In genomic region chr5:24365528-24365927, GRCm38 (mm10) we compare ENCODE assay signal across 11 mouse cellular contexts. TPM values are rescaled to one million over a fixed set of nuclear protein-coding genes. Genes with fewer than 3 reads are reported as not detected.
DNase-seq lines count a peak whose midpoint lies in the region; ATAC-seq and TF ChIP-seq lines count a peak whose summit lies in the region.
"Had no signal": no experiment of that assay in that cellular context is flagged by ENCODE, and none has a peak within 500 bp of the region (broad histone marks: within the 10 kb centered on the region; RNA-seq: fewer than 3 reads in every experiment).

No protein-coding gene starts in this region.

- TF ChIP-seq CTCF in lung, embryonic 14.5 days (IDR thresholded peaks at IDR 0.05; ENCODE audit: low read depth), result no peak

- H3K4me3 ChIP-seq in forebrain, embryonic 10.5 days, result peak overlapping the region; percentile 21; the same call in 1 of the 2 replicates
- H3K4me3 ChIP-seq in forebrain, embryonic 13.5 days, result no peak overlapping the region
- H3K4me3 ChIP-seq in lung, embryonic 14.5 days (ENCODE audit: low read depth, low read length), result peak overlapping the region; percentile 23; the same call in 1 of the 2 replicates
- H3K4me3 ChIP-seq in heart, embryonic 15.5 days, result peak overlapping the region; percentile 48
- H3K4me3 ChIP-seq in liver, embryonic 12.5 days, result peak overlapping the region; percentile 2; the same call in 1 of the 2 replicates

- H3K27me3 ChIP-seq in forebrain, embryonic 10.5 days (ENCODE audit: poor library complexity, severe bottlenecking), result no peaks in the 10 kb centered on the region
- H3K27me3 ChIP-seq in forebrain, embryonic 13.5 days, result no peaks in the 10 kb centered on the region
- no peaks in the 10 kb centered on the region for H3K27me3 ChIP-seq in lung, embryonic 14.5 days (ENCODE audit: insufficient read depth, low read length)
- H3K27me3 ChIP-seq in heart, embryonic 15.5 days, result no peaks in the 10 kb centered on the region
- H3K27me3 ChIP-seq in liver, embryonic 12.5 days (replicated peaks), result peaks cover 75% of the 10 kb centered on the region

- H3K27ac ChIP-seq in forebrain, embryonic 10.5 days, result 0 out of 2 replicates have a peak overlapping the region, but pooled peaks have one; percentile 27
- H3K27ac ChIP-seq in forebrain, embryonic 13.5 days, result no peak overlapping the region
- H3K27ac ChIP-seq in lung, embryonic 14.5 days (ENCODE audit: low read depth), result peak overlapping the region; percentile 19; the same call in 1 of the 2 replicates
- H3K27ac ChIP-seq in heart, embryonic 15.5 days, result peak overlapping the region; percentile 79
- no peak overlapping the region for H3K27ac ChIP-seq in liver, embryonic 12.5 days

- no peak overlapping the region for H3K9ac ChIP-seq in forebrain, embryonic 13.5 days
- H3K9ac ChIP-seq in lung, embryonic 14.5 days, result no peak overlapping the region
- H3K9ac ChIP-seq in heart, embryonic 15.5 days, result peak overlapping the region; percentile 52
- no peak overlapping the region for H3K9ac ChIP-seq in liver, embryonic 12.5 days
- H3K9ac ChIP-seq: forebrain, postnatal 0 days had no signal

- peaks cover 22% of the 10 kb centered on the region for H3K4me1 ChIP-seq in forebrain, embryonic 10.5 days
- H3K4me1 ChIP-seq in forebrain, embryonic 13.5 days, result 0 out of 2 replicates have a peak, but pooled peaks cover 7% of the 10 kb centered on the region
- H3K4me1 ChIP-seq in lung, embryonic 14.5 days (ENCODE audit: insufficient read depth), result no peaks in the 10 kb centered on the region
- peaks cover 11% of the 10 kb centered on the region for H3K4me1 ChIP-seq in heart, embryonic 15.5 days (replicated peaks)
- peaks cover 12% of the 10 kb centered on the region; the same call in 1 of the 2 replicates for H3K4me1 ChIP-seq in liver, embryonic 12.5 days

- DNase-seq in forebrain, embryonic 10.5 days (ENCODE audit: extremely low spot score, low spot score), result no peak
- DNase-seq in lung, embryonic 14.5 days, result peak; percentile 34
- DNase-seq in lung, postnatal 36 days, result no peak
- no peak for DNase-seq in ovary, adult 18-20 months (ENCODE audit: low spot score)
- DNase-seq in MN1 (ENCODE audit: low spot score), result no peak
- DNase-seq: forebrain, postnatal 0 days; retina, postnatal 1 day had no signal

- H3K4me2 ChIP-seq in forebrain, embryonic 13.5 days, result no peak overlapping the region
- H3K4me2 ChIP-seq in lung, embryonic 14.5 days, result peak overlapping the region; percentile 46
- H3K4me2 ChIP-seq in heart, embryonic 15.5 days, result peak overlapping the region; percentile 49
- H3K4me2 ChIP-seq in liver, embryonic 12.5 days, result 0 out of 2 replicates have a peak overlapping the region, but pooled peaks have one; percentile 1

- no peaks in the 10 kb centered on the region for H3K36me3 ChIP-seq in forebrain, embryonic 10.5 days (replicated peaks)
- no peaks in the 10 kb centered on the region for H3K36me3 ChIP-seq in forebrain, embryonic 13.5 days (ENCODE audit: poor library complexity, severe bottlenecking)
- no peaks in the 10 kb centered on the region for H3K36me3 ChIP-seq in lung, embryonic 14.5 days (ENCODE audit: insufficient read depth)
- no peaks in the 10 kb centered on the region for H3K36me3 ChIP-seq in heart, embryonic 15.5 days
- H3K36me3 ChIP-seq in liver, embryonic 12.5 days, result no peaks in the 10 kb centered on the region

- 51% methylated on average over 5 of the region's 5 CpGs for WGBS in forebrain, embryonic 10.5 days
- 73% methylated on average over 5 of the region's 5 CpGs for WGBS in forebrain, embryonic 13.5 days
- WGBS in lung, embryonic 14.5 days, result 17% methylated on average over 5 of the region's 5 CpGs
- WGBS in heart, embryonic 15.5 days, result 12% methylated on average over 5 of the region's 5 CpGs
- WGBS in liver, embryonic 12.5 days (ENCODE audit: insufficient replicate concordance), result 6% methylated on average over 5 of the region's 5 CpGs

- no peak for ATAC-seq in forebrain, embryonic 13.5 days
- ATAC-seq in lung, embryonic 14.5 days (ENCODE audit: insufficient read depth), result peak; percentile 33; the same call in 1 of the 2 replicates
- peak; percentile 47; the same call in 1 of the 2 replicates for ATAC-seq in heart, embryonic 15.5 days (replicated peaks; ENCODE audit: insufficient number of reproducible peaks, insufficient read depth, low FRiP score, low read depth)
- ATAC-seq in liver, embryonic 12.5 days, result no peak
- ATAC-seq: forebrain, postnatal 0 days; Patski had no signal

- no peaks in the 10 kb centered on the region for H3K9me3 ChIP-seq in forebrain, embryonic 10.5 days
- no peaks in the 10 kb centered on the region for H3K9me3 ChIP-seq in forebrain, embryonic 13.5 days (replicated peaks)
- H3K9me3 ChIP-seq in lung, embryonic 14.5 days (ENCODE audit: low read depth, low read length), result no peaks in the 10 kb centered on the region
- no peaks in the 10 kb centered on the region for H3K9me3 ChIP-seq in heart, embryonic 15.5 days (replicated peaks)
- no peaks in the 10 kb centered on the region for H3K9me3 ChIP-seq in liver, embryonic 12.5 days (replicated peaks)

RNA-seq across cellular contexts. Expression of gene Nos3, which starts 0.9 kb away (rescaled TPM):
- 7.6 and 8.1 TPM in 2 replicates for polyA plus RNA-seq in forebrain, embryonic 10.5 days (2016; fragmentation: Nextera tagmentation; extraction: Ambion mirVana)
- polyA plus RNA-seq in forebrain, embryonic 13.5 days (2015; fragmentation: Nextera tagmentation; extraction: Ambion mirVana), result 5.6 and 5.9 TPM in 2 replicates
- polyA plus RNA-seq in lung, embryonic 14.5 days (2014; fragmentation: Nextera tagmentation; extraction: Ambion mirVana), result 13.8 and 15.7 TPM in 2 replicates
- 27.9 and 30.6 TPM in 2 replicates for polyA plus RNA-seq in heart, embryonic 15.5 days (2015; fragmentation: Nextera tagmentation; extraction: Ambion mirVana)
- 4.4 and 4.9 TPM in 2 replicates for polyA plus RNA-seq in liver, embryonic 12.5 days (2016; fragmentation: Nextera tagmentation; extraction: Ambion mirVana)

RNA-seq across cellular contexts. Expression of gene Kcnh2, which starts 14.1 kb away (rescaled TPM):
- polyA plus RNA-seq in forebrain, embryonic 10.5 days (2016; fragmentation: Nextera tagmentation; extraction: Ambion mirVana), result 17.8 and 21.3 TPM in 2 replicates
- polyA plus RNA-seq in forebrain, embryonic 13.5 days (2015; fragmentation: Nextera tagmentation; extraction: Ambion mirVana), result 4.3 and 6.9 TPM in 2 replicates
- 3.9 and 5.5 TPM in 2 replicates for polyA plus RNA-seq in lung, embryonic 14.5 days (2014; fragmentation: Nextera tagmentation; extraction: Ambion mirVana)
- polyA plus RNA-seq in heart, embryonic 15.5 days (2015; fragmentation: Nextera tagmentation; extraction: Ambion mirVana), result 21.0 and 27.2 TPM in 2 replicates
- polyA plus RNA-seq in liver, embryonic 12.5 days (2016; fragmentation: Nextera tagmentation; extraction: Ambion mirVana), result 0.89 and 1.6 TPM in 2 replicates

RNA-seq across cellular contexts. Expression of gene Atg9b, which starts 26.4 kb away (rescaled TPM):
- polyA plus RNA-seq in forebrain, embryonic 10.5 days (2016; fragmentation: Nextera tagmentation; extraction: Ambion mirVana), result 0.99 and 1.3 TPM in 2 replicates
- 0.52 and 0.57 TPM in 2 replicates for polyA plus RNA-seq in forebrain, embryonic 13.5 days (2015; fragmentation: Nextera tagmentation; extraction: Ambion mirVana)
- polyA plus RNA-seq in lung, embryonic 14.5 days (2014; fragmentation: Nextera tagmentation; extraction: Ambion mirVana), result 0.53 and 0.71 TPM in 2 replicates
- polyA plus RNA-seq in heart, embryonic 15.5 days (2015; fragmentation: Nextera tagmentation; extraction: Ambion mirVana), result 0.81 and 1.6 TPM in 2 replicates
- polyA plus RNA-seq in liver, embryonic 12.5 days (2016; fragmentation: Nextera tagmentation; extraction: Ambion mirVana), result 0.47 and 0.93 TPM in 2 replicates

RNA-seq across cellular contexts. Expression of gene Abcb8, which starts 27.9 kb away (rescaled TPM):
- 57.1 and 61.8 TPM in 2 replicates for polyA plus RNA-seq in forebrain, embryonic 10.5 days (2016; fragmentation: Nextera tagmentation; extraction: Ambion mirVana)
- 39.0 and 48.1 TPM in 2 replicates for polyA plus RNA-seq in forebrain, embryonic 13.5 days (2015; fragmentation: Nextera tagmentation; extraction: Ambion mirVana)
- 39.4 and 43.5 TPM in 2 replicates for polyA plus RNA-seq in lung, embryonic 14.5 days (2014; fragmentation: Nextera tagmentation; extraction: Ambion mirVana)
- 54.4 and 70.1 TPM in 2 replicates for polyA plus RNA-seq in heart, embryonic 15.5 days (2015; fragmentation: Nextera tagmentation; extraction: Ambion mirVana)
- polyA plus RNA-seq in liver, embryonic 12.5 days (2016; fragmentation: Nextera tagmentation; extraction: Ambion mirVana), result 32.6 and 34.1 TPM in 2 replicates

RNA-seq across cellular contexts. Expression of gene Asic3, which starts 47.7 kb away (rescaled TPM):
- 0.20 TPM in 1 of 2 replicates, not detected in the other for polyA plus RNA-seq in forebrain, embryonic 10.5 days (2016; fragmentation: Nextera tagmentation; extraction: Ambion mirVana)
- 0.24 TPM in 1 of 2 replicates, not detected in the other for polyA plus RNA-seq in forebrain, embryonic 13.5 days (2015; fragmentation: Nextera tagmentation; extraction: Ambion mirVana)
- not detected in 2 replicates for polyA plus RNA-seq in lung, embryonic 14.5 days (2014; fragmentation: Nextera tagmentation; extraction: Ambion mirVana)
- polyA plus RNA-seq in heart, embryonic 15.5 days (2015; fragmentation: Nextera tagmentation; extraction: Ambion mirVana), result not detected in 2 replicates
- polyA plus RNA-seq in liver, embryonic 12.5 days (2016; fragmentation: Nextera tagmentation; extraction: Ambion mirVana), result not detected in 2 replicates

Comparison
In these comparisons a context has a peak if more than half of its experiments do, and no peak if none do; other contexts are left out.
1. H3K27ac ChIP-seq: peak in forebrain, embryonic 10.5 days (single experiment), lung, embryonic 14.5 days (single experiment) and heart, embryonic 15.5 days (single experiment); none in forebrain, embryonic 13.5 days (single experiment) and liver, embryonic 12.5 days (single experiment).
2. ATAC-seq: peak in lung, embryonic 14.5 days (single experiment) and heart, embryonic 15.5 days (single experiment); none in forebrain, embryonic 13.5 days (single experiment) and liver, embryonic 12.5 days (single experiment).